Mouse (Mus musculus) gastrocnemius, adult 8-10 months (tissue): ENCODE data around the gene Fzr1. TPM values are rescaled to one million over a fixed set of nuclear protein-coding genes. Genes with fewer than 3 reads are reported as not detected.

Experiments
- DNase-seq, 2 experiments: peaks; one replicate each; pipeline ENCODE4 v3.0.0; 2022; ENCODE audit warnings: low spot score in 2 of 2
- total RNA-seq, 4 experiments: library from RNA; stranded (reverse); gene quantifications; 2 replicates each; pipeline ENCODE4 v1.2.4; 2022

The Fzr1 gene
- total RNA-seq, 4 experiments from 2014 or later = 14.8 to 18.5 (median 16.6) TPM

- DNase-seq = no peak
Measured at GRCm38 (mm10) chr10:81334324-81334723, 44.0 kb downstream of the Fzr1 start.

DNA sequence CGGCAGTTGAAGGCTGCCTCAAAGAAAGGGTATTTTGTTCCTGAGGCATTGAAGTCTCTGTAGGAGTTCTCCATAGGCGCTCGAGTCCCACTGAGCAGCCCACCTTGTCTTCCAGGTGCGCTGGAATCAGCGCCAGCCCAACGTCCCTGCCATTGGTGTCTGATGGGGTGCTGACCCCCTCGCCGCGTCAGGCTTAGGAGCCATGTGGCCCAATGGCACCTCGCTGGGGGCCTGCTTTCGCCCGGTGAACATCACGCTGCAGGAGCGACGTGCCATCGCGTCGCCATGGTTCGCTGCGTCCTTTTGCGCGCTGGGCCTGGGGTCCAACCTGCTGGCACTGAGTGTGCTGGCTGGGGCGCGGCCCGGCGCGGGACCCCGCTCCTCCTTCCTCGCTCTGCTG is 46.0 kb downstream of the Fzr1 start:
- no peak for DNase-seq

- peak in 1 of 2 experiments; percentile 52 for DNase-seq
Measured at GRCm38 (mm10) chr10:81330007-81330406, 48.3 kb downstream of the Fzr1 start.

DNA sequence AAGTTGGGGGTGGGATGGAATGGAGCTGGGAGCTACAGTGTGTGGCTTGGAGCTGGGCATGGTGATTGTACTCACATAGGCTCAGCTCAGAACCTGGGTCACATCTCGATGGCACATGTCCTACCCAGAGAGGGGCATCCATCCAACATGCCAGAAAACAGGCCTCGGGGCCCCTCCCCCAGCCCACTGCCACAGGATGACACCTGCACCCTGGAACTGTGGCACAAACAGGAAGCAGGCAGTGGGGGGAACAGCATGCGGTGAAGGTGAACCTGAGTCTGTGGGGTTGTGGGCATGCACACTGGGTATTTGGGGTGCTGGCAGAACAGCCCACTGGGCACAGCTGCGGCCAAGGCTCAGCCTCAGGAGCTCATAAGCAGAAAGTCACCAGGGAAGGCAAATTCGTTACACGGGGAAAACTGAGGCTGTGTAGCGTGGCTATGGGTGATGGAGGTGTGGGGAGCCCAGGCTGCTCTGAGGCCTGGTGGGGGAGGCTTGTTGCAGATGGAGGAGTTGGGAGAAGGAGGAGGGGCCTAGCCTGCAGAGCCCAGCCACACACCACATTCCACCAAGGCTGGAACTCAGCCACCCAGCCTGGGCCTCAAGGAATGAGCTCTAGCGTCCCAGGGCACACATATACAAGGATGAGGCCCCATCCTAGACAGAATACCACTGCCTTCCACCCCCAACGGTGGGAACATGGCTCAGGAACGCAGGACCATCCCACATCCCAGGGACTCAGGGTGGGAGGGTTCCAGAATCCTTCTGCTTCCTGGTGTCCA is 48.9 kb downstream of the Fzr1 start:
- DNase-seq = no peak

DNA sequence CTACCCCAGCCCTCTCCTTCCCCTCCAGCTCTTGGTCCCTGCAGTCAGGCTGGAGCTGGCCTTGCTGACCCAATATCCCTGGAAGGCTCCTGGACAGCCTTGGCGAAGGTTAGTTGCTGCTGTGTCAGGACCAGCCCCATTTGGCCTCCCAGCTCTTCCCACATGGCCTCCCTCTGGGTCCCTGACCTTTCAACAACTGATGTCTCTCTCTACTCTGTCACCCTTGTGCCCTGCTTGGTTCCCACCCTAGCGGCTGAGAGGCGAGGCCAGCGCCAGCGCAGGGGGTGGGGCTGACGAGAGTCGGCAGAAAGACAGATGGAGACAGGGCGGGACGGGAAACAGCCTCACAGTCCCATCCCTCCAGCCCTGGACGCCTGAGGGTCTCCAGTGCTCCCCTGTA is 49.9 kb downstream of the Fzr1 start, which contains the start of gene Tbxa2r:
TSS of gene Tbxa2r (plus strand) at position 346 of the 400 bp plus-strand sequence.
- no peak for DNase-seq

GRCm38 (mm10) chr10:81327959-81328358 is 50.4 kb downstream of the Fzr1 start:
- DNase-seq = no peak

GRCm38 (mm10) chr10:81326858-81327257 is 51.5 kb downstream of the Fzr1 start:
- no peak for DNase-seq

GRCm38 (mm10) chr10:81325781-81326180 is 52.5 kb downstream of the Fzr1 start:
- no peak for DNase-seq

- DNase-seq = no peak
Measured at GRCm38 (mm10) chr10:81325176-81325575, 53.1 kb downstream of the Fzr1 start.

- DNase-seq = no peak
Measured at GRCm38 (mm10) chr10:81323791-81324530, 54.4 kb downstream of the Fzr1 start.

GRCm38 (mm10) chr10:81323141-81323775 is 55.1 kb downstream of the Fzr1 start:
- DNase-seq = no peak

DNA sequence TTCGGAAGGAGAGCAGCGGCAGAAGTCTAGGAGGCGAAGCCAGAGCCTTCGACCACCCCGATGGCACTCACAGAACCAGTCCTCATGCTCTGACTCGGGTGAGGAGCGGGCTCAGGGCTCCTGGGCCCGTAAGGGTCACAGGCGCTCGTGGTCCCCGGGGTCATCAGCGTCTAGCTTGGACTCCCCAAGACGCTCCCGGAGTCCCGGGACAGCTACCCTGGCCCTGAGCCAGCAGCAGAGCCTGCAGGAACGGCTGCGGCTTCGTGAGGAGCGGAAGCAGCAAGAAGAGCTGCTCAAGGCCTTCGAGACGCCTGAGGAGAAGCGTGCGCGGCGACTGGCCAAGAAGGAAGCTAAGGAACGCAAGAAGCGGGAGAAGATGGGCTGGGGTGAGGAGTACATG is 55.9 kb downstream of the Fzr1 start:
- DNase-seq = no peak

DNA sequence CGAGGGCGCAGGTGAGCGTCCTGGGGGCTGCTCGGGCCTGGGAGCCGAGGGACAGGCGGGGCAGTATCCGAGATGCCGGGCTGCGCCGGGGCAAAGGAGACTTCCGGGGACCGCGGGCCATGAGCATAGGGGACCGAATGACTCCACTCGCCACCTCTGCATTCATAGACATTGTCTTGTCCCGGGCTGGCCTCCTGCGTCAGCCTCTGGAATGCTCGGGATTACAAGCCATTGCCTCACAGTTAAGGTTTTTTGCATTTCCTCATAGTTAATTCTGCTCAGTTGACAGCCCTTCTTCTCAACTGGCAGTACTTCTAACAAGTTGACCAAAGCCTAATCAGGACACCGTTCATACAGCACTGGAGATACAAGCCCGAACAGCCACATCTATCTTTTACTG is 56.9 kb downstream of the Fzr1 start:
- no peak for DNase-seq

DNA sequence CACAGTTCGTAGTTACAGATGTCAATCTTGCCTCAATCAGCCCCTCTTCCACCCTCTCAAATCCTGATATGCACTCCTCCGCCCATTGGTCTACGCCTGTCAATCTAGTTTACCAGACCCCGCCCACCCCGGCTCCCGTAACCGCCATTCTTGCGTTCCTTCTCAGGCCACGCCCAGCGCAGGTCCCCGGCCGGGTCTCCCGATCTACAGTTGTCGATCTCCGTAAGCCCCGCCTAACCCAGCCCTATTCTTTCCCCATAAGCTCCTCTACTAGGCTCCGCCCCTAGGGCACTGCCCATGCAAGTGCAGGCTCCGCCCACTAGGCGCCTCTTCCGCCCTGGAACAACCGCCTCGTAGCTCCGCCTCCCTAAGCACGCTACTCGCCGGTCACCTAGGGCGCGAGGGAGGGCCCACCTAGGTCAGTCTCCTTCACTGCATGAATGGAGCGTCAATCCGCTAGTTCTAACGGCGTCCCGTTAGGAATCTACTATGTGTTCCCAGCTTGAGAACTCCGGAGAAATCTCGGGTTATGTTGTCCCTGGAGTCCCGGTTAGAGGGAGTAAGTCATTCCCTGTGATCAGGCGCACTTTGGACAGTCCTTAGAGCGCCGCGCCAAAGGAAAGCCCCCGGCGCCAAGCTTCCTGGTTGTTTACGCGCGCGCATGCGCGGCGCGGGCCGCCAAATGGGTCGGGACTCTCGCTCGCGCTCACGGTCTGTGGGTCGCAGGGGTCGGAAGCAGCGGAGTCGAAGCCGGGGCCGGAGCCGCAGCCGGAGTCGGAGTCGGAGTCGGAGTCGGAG is 57.6 kb downstream of the Fzr1 start, which contains the start of gene Cactin:
TSS of gene Cactin (plus strand) at position 554 of the 798 bp plus-strand sequence.
- DNase-seq = peak; percentile 100

- DNase-seq = no peak
Measured at GRCm38 (mm10) chr10:81319741-81320549, 58.4 kb downstream of the Fzr1 start.

GRCm38 (mm10) chr10:81319330-81319699 is 59.0 kb downstream of the Fzr1 start:
- no peak for DNase-seq

GRCm38 (mm10) chr10:81318589-81319329 is 59.6 kb downstream of the Fzr1 start:
- peak in 1 of 2 experiments; percentile 43 for DNase-seq

DNA sequence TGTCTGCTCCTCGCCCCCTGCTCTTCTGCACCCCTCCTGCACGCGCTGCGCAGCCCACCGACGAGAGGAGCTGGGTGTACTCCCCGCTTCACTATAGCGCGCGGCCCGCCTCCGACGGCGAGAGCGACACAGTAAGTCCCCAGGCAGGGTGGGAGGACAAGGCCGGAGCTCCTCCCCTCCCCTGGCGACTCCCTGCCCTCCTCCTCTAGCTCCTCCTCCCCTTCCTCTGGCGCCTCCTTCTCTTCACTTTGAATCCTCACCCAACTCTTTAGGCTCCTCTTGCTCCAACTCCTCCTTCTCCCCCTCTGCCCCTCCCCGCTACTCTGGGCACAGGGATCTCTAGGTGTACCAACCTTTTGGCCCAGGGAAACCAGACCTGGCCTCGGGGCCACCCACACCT is 61.0 kb downstream of the Fzr1 start:
- no peak for DNase-seq

- no peak for DNase-seq
Measured at GRCm38 (mm10) chr10:81316338-81317060, 61.8 kb downstream of the Fzr1 start.
